Mouse (Mus musculus): ENCODE data around the gene Nqo2.
A peak's percentile ranks its signal among the peaks of the same experiment; 100 is the strongest.
"Not testable (repeated sequence)": the region's sequence is repeated elsewhere in the genome, so short reads cannot be mapped to it uniquely, and the experiment has no call there.

Nqo2 gene

DNA sequence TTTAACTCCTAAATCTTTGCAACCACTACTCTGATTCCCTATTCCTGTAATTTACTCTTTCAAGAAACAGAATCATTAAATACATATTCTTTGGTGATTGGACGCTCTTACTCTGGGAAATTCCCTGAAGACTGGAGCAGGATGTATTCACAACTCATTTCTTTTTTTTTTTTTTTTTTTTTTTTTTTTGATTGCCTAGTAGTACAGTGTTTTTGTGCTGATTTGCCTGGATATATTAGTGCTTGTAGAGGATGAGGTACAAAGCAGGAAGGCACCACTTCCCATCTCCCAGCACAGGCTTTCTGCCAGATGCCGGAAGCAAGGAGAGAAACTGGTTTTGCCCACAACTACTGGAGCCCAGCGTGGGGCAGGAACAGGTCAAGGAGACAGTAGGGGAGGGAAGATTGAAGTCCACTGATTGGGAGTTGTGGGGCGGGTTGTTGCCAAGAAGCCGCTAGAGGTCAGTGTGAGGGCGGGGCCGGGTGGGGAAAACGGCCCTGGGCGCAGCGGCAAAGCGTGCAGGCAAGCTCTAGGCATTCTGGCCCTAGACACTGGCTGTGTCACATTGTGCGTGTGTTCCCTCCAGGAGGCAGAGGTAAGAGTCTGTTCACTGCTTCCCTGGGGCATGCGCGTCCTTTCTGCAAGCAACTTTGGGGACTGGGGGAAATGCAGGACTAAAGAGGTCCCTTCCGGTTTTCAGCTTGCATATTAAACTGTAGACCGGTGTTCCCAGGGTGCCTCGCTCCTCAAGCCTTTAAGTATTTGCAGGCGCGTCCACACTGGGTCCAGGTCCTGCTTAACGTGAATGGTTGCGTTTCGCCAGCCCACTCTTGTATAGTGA, at the start of gene Nqo2:
Gene Nqo2, plus strand, starts transcription at position 482 of the 841 bp plus-strand sequence.
- DNase-seq (ENCODE audit: low spot score), result peak; percentile 6

GRCm38 (mm10) chr13:33921041-33921440, 43.4 kb upstream of the Nqo2 start:
- DNase-seq (ENCODE audit: low spot score), result no peak

DNA sequence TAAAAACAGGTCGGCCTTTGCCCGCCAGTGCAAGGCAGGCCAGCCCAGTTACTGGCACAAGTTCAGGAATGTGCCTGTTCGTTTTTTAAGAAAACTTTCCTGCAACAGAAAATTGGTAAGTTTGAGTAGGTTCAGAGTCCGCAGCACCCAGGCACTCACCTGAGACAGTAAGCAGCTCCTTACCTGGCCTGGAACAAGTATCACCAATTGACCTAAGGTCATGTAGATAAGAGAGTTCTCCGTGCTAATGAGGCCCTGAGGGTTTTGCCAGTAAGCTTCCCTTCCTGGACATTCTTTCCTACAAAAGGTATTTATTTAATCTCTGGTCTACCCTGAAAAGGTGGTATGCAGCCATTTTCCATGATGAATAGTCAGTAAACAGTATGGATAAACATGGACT, 42.8 kb upstream of the Nqo2 start:
- no peak for DNase-seq (ENCODE audit: low spot score)

DNA sequence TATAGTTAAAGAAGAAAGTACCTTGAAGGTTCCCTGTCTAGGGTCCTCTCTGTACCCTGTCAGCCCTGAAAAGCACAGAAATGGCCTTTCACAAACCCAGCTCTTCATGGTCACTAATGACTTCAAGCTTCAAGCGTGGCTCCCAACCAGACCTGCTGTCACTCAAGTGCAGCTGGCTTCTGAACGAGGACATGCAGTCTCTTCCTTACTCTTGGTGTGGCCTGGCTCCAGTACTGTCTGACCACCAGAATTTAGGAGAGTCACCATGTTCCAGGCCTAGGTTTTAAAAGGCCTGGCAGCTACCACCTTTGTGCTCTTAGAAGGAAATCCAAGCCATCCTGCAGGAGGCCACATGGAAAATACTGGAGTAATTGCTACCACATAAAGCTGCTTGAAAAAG, 34.2 kb upstream of the Nqo2 start:
- no peak for DNase-seq (ENCODE audit: low spot score)

DNA sequence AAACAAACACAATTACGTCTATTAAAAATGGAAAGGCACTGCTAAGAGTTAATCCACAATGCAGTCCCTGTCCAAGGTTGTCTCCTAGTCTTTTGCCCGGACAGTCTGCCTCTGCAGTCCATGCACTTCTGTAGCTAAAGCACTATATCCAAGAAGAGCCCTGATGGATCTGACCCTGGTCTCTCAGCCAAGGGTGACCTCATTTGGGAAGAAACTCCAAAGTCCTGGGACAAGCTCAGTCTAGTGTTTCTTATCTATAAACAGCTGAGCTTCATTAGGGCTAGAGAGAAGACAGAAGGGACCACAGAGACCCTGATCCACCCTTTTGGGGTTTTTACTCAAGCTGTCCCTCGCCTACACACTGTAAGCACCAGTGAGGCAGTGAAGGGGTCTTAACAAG, 33.6 kb upstream of the Nqo2 start:
- DNase-seq (ENCODE audit: low spot score), result no peak

DNA sequence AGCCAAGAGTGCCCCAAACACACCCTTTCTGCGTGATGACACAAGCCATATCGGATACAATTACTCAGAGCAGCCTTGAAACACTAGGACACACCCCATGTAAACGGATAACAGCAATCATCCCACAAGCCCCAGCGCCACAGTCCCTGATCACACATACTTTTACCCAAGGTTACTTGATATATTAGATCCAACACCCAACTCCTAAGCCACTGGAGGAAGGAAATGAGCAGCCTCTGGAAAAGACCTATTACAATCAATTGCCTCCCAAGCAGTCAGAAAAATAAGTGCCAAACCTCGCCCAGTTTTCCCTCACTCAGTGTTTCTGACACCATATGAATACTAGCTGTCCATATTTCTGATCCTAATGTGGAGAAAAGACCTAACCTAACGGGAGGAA, 29.7 kb upstream of the Nqo2 start:
- DNase-seq (ENCODE audit: low spot score), result no peak

- no peak for DNase-seq (ENCODE audit: low spot score)
Measured at GRCm38 (mm10) chr13:33935465-33936181, 28.9 kb upstream of the Nqo2 start.

GRCm38 (mm10) chr13:33937151-33937550, 27.3 kb upstream of the Nqo2 start:
- DNase-seq (ENCODE audit: low spot score), result no peak

- DNase-seq (ENCODE audit: low spot score), result not testable (repeated sequence)
Measured at GRCm38 (mm10) chr13:33937587-33937986, 26.9 kb upstream of the Nqo2 start.

GRCm38 (mm10) chr13:33941288-33941808, 23.1 kb upstream of the Nqo2 start:
- DNase-seq (ENCODE audit: low spot score), result no peak

GRCm38 (mm10) chr13:33942212-33942779, 22.2 kb upstream of the Nqo2 start:
- no peak for DNase-seq (ENCODE audit: low spot score)

DNA sequence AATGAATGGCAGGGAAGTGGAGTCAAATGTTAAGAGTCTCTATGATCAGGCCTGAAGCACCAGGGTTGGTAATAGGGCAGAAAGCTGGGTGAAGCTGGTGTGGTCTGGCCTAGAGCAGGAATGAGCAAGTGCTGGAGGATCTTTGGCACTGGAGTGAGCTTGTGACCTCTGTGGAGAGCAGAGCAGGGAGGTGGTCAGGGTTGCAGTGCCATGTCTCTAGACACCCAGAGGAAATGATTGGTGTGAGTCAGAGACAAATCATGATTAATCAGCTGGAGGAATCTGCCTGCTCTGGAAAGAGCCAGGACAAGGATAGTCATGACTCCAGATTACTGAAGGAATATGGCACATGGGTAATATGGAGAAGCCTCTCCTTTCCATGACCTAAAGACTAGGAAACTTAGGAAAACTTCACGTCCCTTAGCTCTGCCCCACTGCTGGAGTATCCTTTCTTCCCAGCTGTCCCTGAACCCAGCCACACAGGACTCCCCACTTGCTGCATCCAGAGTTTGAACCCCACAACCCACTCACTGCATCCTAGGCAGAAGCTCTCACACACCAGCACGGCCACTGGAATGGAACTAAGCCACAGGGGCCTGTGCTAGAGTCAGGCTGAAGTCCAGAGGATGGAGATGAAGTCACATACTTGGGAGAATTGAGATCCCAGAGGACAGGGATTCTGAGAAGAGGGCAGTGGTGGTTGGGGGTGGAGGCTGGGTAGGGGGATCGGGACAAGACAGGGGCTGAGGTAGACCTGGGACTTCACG, 13.0 kb upstream of the Nqo2 start:
- no peak for DNase-seq (ENCODE audit: low spot score)

- DNase-seq (ENCODE audit: low spot score), result no peak
Measured at GRCm38 (mm10) chr13:33952075-33952449, 12.4 kb upstream of the Nqo2 start.

- DNase-seq (ENCODE audit: low spot score), result no peak
Measured at GRCm38 (mm10) chr13:33952947-33953346, 11.5 kb upstream of the Nqo2 start.

- DNase-seq (ENCODE audit: low spot score), result peak; percentile 23
Measured at GRCm38 (mm10) chr13:33956571-33957421, 7.7 kb upstream of the Nqo2 start.

DNA sequence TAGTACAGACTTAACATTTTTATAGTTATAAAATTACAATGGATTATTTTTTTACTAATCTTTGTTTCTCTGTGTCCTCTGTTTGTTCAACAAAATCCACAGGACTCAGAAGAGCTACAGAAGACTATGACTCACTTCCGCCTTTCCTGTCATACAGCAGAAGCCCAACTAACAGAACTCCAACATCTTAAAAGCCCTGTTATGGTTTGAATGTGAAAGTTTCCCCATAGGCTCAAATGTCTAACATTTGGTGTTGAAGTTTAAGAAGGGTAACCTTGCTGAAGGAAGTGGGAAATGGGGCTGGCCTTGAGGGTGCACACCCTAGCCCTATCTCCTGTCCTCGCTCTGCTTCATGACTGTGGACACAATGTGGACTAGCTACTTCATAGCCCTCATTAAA, 4.7 kb upstream of the Nqo2 start:
- DNase-seq (ENCODE audit: low spot score), result no peak

- no peak for DNase-seq (ENCODE audit: low spot score)
Measured at GRCm38 (mm10) chr13:33965056-33966024, 853 bp downstream of the Nqo2 start.

DNA sequence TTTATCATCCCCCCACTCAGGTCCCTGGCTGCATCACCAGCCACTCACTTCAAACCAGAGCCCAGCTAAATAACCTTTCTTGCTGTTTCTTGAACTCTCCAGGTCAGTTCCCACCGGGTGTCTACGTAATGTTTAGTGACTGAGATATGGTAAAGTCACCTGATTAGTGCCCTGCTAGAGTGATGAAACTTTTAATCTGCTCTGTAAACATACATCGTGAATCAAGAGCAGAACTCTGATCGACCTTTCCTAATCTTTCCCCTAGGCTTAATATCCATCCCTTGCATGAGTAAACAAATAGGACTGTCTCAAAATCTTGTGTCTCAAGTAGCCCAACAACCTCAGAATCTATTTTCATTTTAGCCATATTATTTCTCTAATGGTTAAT, 1.5 kb downstream of the Nqo2 start:
- no peak for DNase-seq (ENCODE audit: low spot score)

- no peak for DNase-seq (ENCODE audit: low spot score)
Measured at GRCm38 (mm10) chr13:33966574-33966973, 2.1 kb downstream of the Nqo2 start.

GRCm38 (mm10) chr13:33989625-33990024, 25.1 kb downstream of the Nqo2 start:
- no peak for DNase-seq (ENCODE audit: low spot score)

Measured in T-cell, adult 2 months (primary cell).